Mouse (Mus musculus): ENCODE measurements around the gene Snrnp35. TPM values are rescaled to one million over a fixed set of nuclear protein-coding genes. Genes with fewer than 3 reads are reported as not detected.
"Not testable (repeated sequence)": the region's sequence is repeated elsewhere in the genome, so short reads cannot be mapped to it uniquely, and the experiment has no call there.

Snrnp35 gene
- polyA plus RNA-seq, 1 experiment from 2014 or later, result 10.8 TPM

DNA sequence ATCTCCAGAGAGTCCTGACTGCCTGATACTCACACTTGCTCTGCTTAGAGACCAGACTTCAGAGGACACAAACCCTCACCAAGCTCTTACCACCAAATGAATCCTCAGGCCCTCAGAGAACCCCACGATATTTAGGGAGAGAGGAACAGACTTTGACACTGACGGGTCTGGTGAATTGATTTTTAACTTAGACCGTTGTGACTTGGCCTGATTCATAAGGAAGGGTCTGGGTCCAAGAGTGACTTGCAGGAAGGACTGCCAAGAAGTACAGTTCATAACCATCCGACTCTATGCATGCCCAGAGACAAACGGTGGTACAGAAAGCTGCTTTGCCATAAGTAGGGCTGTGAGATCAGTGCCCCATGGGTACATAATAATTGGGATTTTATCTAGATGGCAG lies 2.7 kb downstream of the Snrnp35 start:
- 82% methylated on average over 5 of the region's 5 CpGs for WGBS (ENCODE audit: insufficient replicate concordance)
- Histone ChIP-seq H3K4me1 (replicated peaks) (peaks cover 27% of the 10 kb centered on the region), H3K36me3 (replicated peaks) (peaks cover 3% of the 10 kb centered on the region; the same call in 1 of the 2 replicates), H3K27me3 (no peaks in the 10 kb centered on the region), H3K9me3 (replicated peaks) (no peaks in the 10 kb centered on the region), H3K27ac (replicated peaks) (no peak overlapping the region), H3K4me3 (replicated peaks) (no peak overlapping the region), H3K9ac (no peak overlapping the region), H3K4me2 (no peak overlapping the region)
- ATAC-seq (ENCODE audit: insufficient read depth), result no peak

DNA sequence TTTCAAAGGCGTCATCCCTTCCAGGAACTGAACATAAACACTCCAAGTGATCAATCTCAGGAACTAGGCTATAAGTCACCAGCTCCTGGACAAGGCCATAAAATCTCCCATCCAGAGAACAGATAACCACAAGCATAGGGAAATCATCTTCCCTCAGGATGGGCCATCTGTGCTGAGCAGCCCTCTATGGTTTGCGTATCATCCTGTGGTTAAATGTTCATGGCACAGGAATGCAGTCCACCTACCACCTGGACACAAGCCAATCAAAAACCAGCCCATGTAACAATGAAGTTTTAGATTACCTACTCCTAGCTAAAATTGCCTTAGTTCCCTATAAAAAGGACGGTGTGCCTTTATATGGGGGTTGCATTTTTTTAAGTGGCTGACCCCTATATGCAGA lies 6.0 kb downstream of the Snrnp35 start:
- H3K4me2 ChIP-seq, result no peak overlapping the region
- no peak overlapping the region for H3K9ac ChIP-seq
- ATAC-seq (ENCODE audit: insufficient read depth), result no peak
- 86% methylated on average over 3 of the region's 3 CpGs for WGBS (ENCODE audit: insufficient replicate concordance)
- H3K27ac ChIP-seq (replicated peaks), result no peak overlapping the region
- no peak overlapping the region for H3K4me3 ChIP-seq (replicated peaks)
- peaks cover 12% of the 10 kb centered on the region for H3K4me1 ChIP-seq (replicated peaks)
- no peaks in the 10 kb centered on the region for H3K27me3 ChIP-seq
- H3K36me3 ChIP-seq (replicated peaks), result peaks cover 22% of the 10 kb centered on the region
- H3K9me3 ChIP-seq (replicated peaks), result no peaks in the 10 kb centered on the region

DNA sequence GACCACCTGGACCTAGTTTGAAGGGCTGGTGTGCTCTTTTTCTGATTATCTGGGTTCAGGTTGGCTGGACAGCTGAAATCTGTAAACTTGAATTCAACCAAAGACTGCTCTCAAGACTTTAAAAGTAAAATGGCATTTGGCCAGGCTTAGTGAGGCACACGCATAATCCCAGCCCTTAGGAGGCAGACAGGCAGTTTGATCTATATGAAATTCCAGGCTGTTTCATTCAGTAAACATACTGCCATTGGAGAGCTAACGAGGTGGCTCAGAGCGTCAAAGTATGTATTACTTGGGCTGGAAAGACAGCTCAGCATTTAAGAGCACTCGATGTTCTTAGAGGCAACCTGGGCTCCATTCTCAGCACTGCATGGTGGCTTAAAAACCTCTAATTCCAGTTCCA lies 8.8 kb downstream of the Snrnp35 start:
- Histone ChIP-seq H3K4me3 (replicated peaks) (no peak overlapping the region), H3K4me2 (no peak overlapping the region), H3K36me3 (replicated peaks) (peaks cover 22% of the 10 kb centered on the region), H3K27me3 (no peaks in the 10 kb centered on the region), H3K9ac (no peak overlapping the region), H3K9me3 (replicated peaks) (no peaks in the 10 kb centered on the region), H3K4me1 (replicated peaks) (peaks cover 8% of the 10 kb centered on the region), H3K27ac (replicated peaks) (no peak overlapping the region)
- no peak for ATAC-seq (ENCODE audit: insufficient read depth)
- WGBS (ENCODE audit: insufficient replicate concordance), result 81% methylated on average over 4 of the region's 4 CpGs

DNA sequence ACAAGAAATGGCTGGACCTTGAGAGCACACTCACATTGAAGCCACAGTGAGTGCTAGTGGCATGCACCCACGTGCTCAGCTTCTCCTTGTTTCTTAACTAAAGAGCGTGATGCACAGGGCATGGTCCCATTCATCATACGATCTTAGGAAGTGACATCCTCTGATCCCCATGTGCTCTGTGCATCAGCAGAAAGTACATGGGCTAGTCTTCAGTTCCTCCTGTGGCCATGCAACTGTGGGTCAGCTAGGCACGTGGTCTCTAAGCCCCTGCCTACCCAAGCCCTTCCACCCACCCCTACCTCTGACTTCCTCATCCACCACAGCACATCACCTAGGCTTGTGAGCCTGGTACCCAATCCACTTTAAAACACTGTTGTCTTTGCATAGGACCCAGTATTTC lies 9.7 kb downstream of the Snrnp35 start:
- Histone ChIP-seq H3K27me3 (no peaks in the 10 kb centered on the region), H3K4me1 (replicated peaks) (peaks cover 17% of the 10 kb centered on the region), H3K9ac (no peak overlapping the region), H3K9me3 (replicated peaks) (no peaks in the 10 kb centered on the region), H3K4me3 (replicated peaks) (no peak overlapping the region), H3K36me3 (replicated peaks) (peaks cover 22% of the 10 kb centered on the region), H3K4me2 (no peak overlapping the region), H3K27ac (replicated peaks) (no peak overlapping the region)
- ATAC-seq (ENCODE audit: insufficient read depth), result no peak
- 64% methylated on average over 4 of the region's 4 CpGs for WGBS (ENCODE audit: insufficient replicate concordance)

DNA sequence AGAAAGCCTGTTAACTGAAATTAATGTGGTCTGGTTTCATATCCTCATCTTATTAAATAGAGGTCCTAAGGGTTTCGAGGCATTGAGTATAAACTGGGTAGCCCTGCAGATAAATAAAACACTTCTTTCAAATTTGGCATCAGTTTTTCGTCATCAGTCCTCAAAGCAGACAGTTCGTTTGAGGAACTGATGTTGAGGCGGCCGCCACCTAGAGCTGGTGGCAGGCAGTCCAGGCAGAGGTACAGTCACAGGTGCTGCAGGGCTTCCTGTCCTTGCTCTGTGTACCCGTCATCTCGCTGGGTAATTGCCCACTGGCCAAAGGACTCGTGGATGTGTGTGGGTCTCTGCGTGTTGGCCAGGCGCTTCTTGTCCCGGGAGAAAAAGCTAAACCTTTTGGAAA lies 10.5 kb downstream of the Snrnp35 start:
- Histone ChIP-seq H3K27me3 (no peaks in the 10 kb centered on the region), H3K4me3 (replicated peaks) (no peak overlapping the region), H3K36me3 (replicated peaks) (peaks cover 22% of the 10 kb centered on the region), H3K27ac (replicated peaks) (no peak overlapping the region), H3K9me3 (replicated peaks) (no peaks in the 10 kb centered on the region), H3K4me2 (no peak overlapping the region), H3K4me1 (replicated peaks) (peaks cover 24% of the 10 kb centered on the region), H3K9ac (no peak overlapping the region)
- no peak for ATAC-seq (ENCODE audit: insufficient read depth)
- WGBS (ENCODE audit: insufficient replicate concordance), result 68% methylated on average over 11 of the region's 11 CpGs

DNA sequence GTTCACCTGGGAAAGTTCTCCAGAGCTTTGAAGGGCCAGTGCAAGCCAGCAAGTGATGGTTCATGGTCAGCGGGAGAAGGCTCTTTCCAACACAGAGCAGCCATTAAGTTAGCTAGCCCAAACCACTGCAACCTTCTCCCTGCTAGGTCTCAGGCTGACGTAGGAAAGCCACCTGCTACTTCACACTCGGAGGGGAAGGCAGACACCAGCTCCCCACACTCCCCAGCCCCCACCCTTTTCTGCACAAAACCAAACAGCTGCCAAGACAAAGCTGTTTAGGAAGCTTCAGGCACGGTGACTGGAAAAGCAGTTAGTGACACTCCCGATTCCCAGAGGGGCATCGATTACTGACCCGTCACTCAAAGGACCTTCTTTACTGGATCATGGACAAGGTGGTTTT lies 12.6 kb downstream of the Snrnp35 start:
- no peak overlapping the region for H3K27ac ChIP-seq (replicated peaks)
- no peak overlapping the region for H3K9ac ChIP-seq
- peaks cover 20% of the 10 kb centered on the region for H3K36me3 ChIP-seq (replicated peaks)
- peaks cover 36% of the 10 kb centered on the region for H3K4me1 ChIP-seq (replicated peaks)
- H3K4me3 ChIP-seq (replicated peaks), result no peak overlapping the region
- no peaks in the 10 kb centered on the region for H3K27me3 ChIP-seq
- H3K4me2 ChIP-seq, result no peak overlapping the region
- WGBS (ENCODE audit: insufficient replicate concordance), result 66% methylated on average over 7 of the region's 7 CpGs
- ATAC-seq (ENCODE audit: insufficient read depth), result no peak
- H3K9me3 ChIP-seq (replicated peaks), result no peaks in the 10 kb centered on the region

DNA sequence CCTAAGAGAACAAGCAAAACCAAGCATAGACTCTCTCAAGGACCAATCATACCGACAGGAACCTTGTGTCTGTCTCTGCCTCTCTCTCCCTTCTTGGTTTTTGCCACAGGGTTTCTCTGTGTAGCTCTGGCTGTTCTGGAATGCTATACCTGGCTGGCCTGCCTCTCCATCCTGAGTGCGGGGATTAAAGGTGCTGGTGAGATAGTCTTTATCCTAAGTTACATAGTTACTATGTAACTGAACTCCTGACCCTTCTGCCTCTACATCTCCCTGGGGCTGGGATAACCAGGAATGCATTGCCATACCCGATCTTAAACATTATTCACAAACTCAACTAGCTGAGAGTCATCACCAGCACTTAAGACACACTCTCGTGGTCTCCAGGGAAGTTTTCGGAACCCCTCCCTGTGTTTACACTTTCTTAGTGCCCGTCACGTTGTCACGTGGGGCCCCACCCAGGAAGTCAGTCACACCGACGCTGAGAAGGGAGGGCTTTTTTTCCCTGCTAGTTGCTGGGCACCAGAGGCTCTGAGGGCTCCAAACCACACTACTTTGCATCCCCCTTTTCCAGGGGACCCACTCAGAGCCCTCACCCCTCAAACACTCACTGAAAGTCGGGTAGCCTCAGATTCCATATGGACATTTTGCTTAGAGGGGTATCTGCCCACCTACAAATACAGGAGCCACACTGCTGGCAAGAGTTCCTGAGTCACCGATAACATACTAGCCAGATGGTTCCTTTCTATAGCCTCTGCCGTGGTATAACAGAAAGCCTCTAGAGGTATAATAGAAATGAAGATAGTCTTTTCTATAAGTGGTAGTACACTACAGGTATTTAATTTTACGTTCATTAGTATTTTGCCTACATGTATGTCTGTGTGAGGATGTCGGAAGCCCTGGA lies 13.9 kb downstream of the Snrnp35 start:
- Histone ChIP-seq H3K4me3 (replicated peaks) (peak overlapping the region; percentile 3; the same call in 1 of the 2 replicates), H3K4me1 (replicated peaks) (peaks cover 36% of the 10 kb centered on the region), H3K4me2 (peak overlapping the region; percentile 38), H3K27me3 (no peaks in the 10 kb centered on the region), H3K27ac (replicated peaks) (no peak overlapping the region), H3K9me3 (replicated peaks) (no peaks in the 10 kb centered on the region), H3K9ac (no peak overlapping the region), H3K36me3 (replicated peaks) (peaks cover 7% of the 10 kb centered on the region; the same call in 1 of the 2 replicates)
- 31% methylated on average over 15 of the region's 15 CpGs for WGBS (ENCODE audit: insufficient replicate concordance)
- no peak for ATAC-seq (ENCODE audit: insufficient read depth)

DNA sequence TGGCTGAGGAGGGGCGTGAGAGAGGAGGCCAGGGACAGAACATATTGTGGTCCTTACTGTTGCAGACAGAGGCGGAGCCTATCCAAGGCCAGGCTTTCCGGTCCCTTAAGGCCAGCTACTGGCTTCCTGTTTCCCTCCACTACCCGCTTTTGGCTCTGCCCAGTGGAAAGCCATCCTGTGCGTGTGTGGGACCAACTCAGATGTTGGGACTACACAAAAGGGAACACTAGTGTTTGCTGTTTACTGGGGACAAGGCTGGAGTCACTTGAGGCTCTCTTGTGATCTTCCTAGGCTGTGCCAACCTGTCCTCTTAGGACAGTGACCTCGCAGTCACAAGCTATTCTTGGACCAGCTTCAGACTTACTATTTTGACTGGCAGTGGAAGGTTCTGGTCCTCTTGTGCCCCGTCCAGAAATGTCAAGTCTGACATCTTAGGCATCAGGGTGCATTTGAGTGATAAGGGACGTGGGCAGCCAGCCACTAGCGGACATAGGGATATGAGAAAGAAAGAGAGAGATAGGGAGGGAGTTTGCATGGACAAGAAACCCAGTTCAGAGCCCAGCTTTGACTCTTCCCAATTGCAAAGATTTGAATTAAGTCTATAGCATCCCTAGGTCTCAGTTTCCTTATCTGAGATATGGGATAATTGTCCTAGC lies 15.4 kb downstream of the Snrnp35 start:
- peaks cover 36% of the 10 kb centered on the region for H3K4me1 ChIP-seq (replicated peaks)
- peak overlapping the region; percentile 31 for H3K27ac ChIP-seq (replicated peaks)
- peak overlapping the region; percentile 23; the same call in 1 of the 2 replicates for H3K4me2 ChIP-seq
- H3K4me3 ChIP-seq (replicated peaks), result no peak overlapping the region
- H3K9ac ChIP-seq, result no peak overlapping the region; the same call in 1 of the 2 replicates
- H3K9me3 ChIP-seq (replicated peaks), result no peaks in the 10 kb centered on the region
- ATAC-seq (ENCODE audit: insufficient read depth), result no peak
- WGBS (ENCODE audit: insufficient replicate concordance), result 16% methylated on average over 9 of the region's 9 CpGs
- H3K27me3 ChIP-seq, result no peaks in the 10 kb centered on the region
- H3K36me3 ChIP-seq (replicated peaks), result no peaks in the 10 kb centered on the region

DNA sequence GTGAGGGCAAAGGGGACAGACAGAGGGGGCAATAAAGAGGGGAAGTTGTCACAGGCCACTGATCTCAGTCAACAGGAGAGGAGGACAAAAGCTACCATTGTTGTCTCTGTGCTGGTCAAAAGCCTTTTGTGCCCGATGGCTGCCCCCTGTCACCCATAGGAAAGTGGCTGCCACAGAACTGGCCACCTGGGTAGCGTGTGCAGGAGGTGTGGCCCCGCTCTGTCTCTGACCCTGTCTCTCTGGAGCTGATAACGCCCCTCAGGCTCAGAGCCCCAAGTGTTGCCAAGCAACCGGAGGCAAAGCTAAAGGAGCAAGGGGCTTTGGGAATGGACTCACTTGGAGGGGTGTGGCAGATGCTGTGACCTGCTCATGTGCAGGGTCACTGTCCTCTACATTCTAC lies 16.1 kb downstream of the Snrnp35 start:
- no peak overlapping the region for H3K9ac ChIP-seq
- WGBS (ENCODE audit: insufficient replicate concordance), result 19% methylated on average over 5 of the region's 5 CpGs

DNA sequence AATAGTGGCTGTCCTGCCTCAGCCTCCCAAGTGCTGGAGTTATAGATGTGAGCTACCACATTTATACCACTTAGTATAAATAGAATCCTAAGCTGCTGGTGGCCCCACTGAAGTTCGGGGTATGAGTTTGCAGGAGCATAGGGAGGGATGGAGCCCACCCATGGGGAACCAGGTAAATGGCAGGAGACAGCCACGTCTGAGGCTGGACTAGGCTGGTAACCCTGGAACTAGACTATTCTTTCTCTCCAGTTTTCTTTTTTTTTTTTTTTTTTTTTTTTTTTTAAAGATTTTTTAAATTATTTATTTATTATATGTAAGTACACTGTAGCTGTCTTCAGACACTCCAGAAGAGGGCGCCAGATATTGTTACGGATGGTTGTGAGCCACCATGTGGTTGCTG lies 17.1 kb downstream of the Snrnp35 start:
- H3K27ac ChIP-seq (replicated peaks); H3K36me3 ChIP-seq (replicated peaks); H3K9ac ChIP-seq; H3K27me3 ChIP-seq; H3K4me2 ChIP-seq; ATAC-seq (ENCODE audit: insufficient read depth); H3K9me3 ChIP-seq (replicated peaks); H3K4me3 ChIP-seq (replicated peaks): not testable (repeated sequence)
- H3K4me1 ChIP-seq (replicated peaks), result peaks cover 36% of the 10 kb centered on the region
- WGBS (ENCODE audit: insufficient replicate concordance), result 59% methylated on average over 2 of the region's 4 CpGs

More for the DNA sequence above, 16.1 kb downstream of the Snrnp35 start:
- no peaks in the 10 kb centered on the region for H3K27me3 ChIP-seq
- no peak overlapping the region for H3K27ac ChIP-seq (replicated peaks)
- H3K36me3 ChIP-seq (replicated peaks), result no peaks in the 10 kb centered on the region
- no peak overlapping the region for H3K4me3 ChIP-seq (replicated peaks)
- peak overlapping the region; percentile 23; the same call in 1 of the 2 replicates for H3K4me2 ChIP-seq
- peak; percentile 43; the same call in 1 of the 2 replicates for ATAC-seq (ENCODE audit: insufficient read depth)
- H3K9me3 ChIP-seq (replicated peaks), result no peaks in the 10 kb centered on the region
- peaks cover 36% of the 10 kb centered on the region for H3K4me1 ChIP-seq (replicated peaks)

DNA sequence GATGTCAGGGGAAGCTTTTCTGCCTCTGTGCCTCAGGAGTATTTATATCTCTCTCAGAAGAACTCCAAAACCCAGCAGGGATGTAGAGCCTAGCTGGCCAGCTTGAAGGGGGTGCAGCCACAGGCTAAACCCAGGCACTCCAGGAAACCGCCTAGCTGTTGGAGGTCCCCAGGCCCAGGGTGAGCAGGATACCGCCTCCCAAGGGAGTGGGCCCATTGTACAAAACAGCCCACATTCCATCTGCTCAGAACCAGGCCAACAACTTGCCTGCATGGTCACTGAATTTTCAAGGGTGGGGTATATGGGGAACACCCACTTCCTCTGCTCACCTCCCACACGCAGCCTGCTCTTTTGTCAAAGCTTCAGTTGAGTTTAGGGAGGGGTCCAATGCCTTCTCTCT lies 17.6 kb downstream of the Snrnp35 start:
- H3K9ac ChIP-seq, result no peak overlapping the region
- no peak overlapping the region for H3K27ac ChIP-seq (replicated peaks)
- H3K36me3 ChIP-seq (replicated peaks), result no peaks in the 10 kb centered on the region
- no peak overlapping the region for H3K4me2 ChIP-seq
- WGBS (ENCODE audit: insufficient replicate concordance), result 76% methylated on average over 3 of the region's 3 CpGs
- no peak overlapping the region for H3K4me3 ChIP-seq (replicated peaks)
- peaks cover 36% of the 10 kb centered on the region for H3K4me1 ChIP-seq (replicated peaks)
- H3K9me3 ChIP-seq (replicated peaks), result no peaks in the 10 kb centered on the region
- no peaks in the 10 kb centered on the region for H3K27me3 ChIP-seq
- ATAC-seq (ENCODE audit: insufficient read depth), result no peak
